9 mouse cellular contexts compared by ENCODE assay signal in the genomic region with DNA sequence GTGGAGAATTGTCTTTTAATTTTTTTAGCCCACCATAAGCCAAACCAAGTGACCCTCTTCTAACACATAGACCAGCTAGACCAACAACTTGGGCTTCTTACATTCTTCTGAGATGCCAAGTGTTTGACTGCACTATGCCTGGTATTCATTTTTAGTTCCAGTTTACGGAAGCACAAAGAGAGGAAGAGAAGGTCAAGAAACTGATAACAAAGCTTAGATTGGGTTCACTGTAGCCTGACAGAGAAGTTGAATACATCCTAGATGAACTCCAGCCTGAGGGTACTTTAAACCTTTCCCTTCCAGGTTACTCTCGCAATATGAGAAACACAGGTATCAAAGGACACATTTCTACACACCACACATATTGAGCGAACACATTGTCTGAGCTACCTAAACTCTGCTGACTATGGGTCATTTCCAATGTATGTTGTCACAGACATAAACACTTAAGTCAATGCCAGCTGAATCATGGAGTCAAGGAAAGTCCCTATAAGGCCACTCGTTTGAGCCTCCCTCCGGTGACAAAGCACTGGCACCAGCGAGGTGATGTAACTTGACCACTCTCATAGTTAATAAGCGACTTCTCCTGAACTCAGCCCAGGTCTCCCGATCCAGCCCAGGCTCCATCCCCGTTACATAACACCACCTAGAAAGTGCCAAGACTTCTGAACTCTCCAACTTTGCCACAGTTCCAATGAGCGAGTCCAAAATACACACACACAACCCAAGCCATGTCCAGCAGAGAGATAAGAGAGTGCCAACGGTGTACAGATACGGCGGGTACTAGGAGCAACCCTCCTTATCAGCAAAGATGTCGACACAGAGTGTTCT. TPM values are rescaled to one million over a fixed set of nuclear protein-coding genes. Genes with fewer than 3 reads are reported as not detected.
A peak's percentile ranks its signal among the peaks of the same experiment; 100 is the strongest.
DNase-seq lines count a peak whose midpoint lies in the region; ATAC-seq lines count a peak whose summit lies in the region.
"Had no signal": no experiment of that assay in that cellular context is flagged by ENCODE, and none has a peak within 500 bp of the region (broad histone marks: within the 10 kb centered on the region; RNA-seq: fewer than 3 reads in every experiment).

No protein-coding gene starts in this region.

- no peaks in the 10 kb centered on the region for H3K9me3 ChIP-seq in intestine, embryonic 15.5 days
- H3K9me3 ChIP-seq in limb, embryonic 10.5 days (replicated peaks): no peaks in the 10 kb centered on the region

- no peak overlapping the region for H3K4me3 ChIP-seq in intestine, embryonic 15.5 days (replicated peaks)
- H3K4me3 ChIP-seq in limb, embryonic 10.5 days: no peak overlapping the region

- H3K27me3 ChIP-seq in intestine, embryonic 15.5 days (replicated peaks): no peaks in the 10 kb centered on the region
- H3K27me3 ChIP-seq in limb, embryonic 10.5 days (ENCODE audit: low read depth, poor library complexity, severe bottlenecking): no peaks in the 10 kb centered on the region

- peak; percentile 32; the same call in 1 of the 2 replicates for ATAC-seq in intestine, embryonic 15.5 days
- no peak for ATAC-seq in frontal cortex, adult (ENCODE audit: low TSS enrichment)
- ATAC-seq: inflammation-experienced regulatory T-cells, adult 6 months had no signal

- H3K36me3 ChIP-seq in intestine, embryonic 15.5 days: 0 out of 2 replicates have a peak, but pooled peaks cover 2% of the 10 kb centered on the region
- H3K36me3 ChIP-seq in limb, embryonic 10.5 days: peaks cover 40% of the 10 kb centered on the region

- peak; percentile 44 to 74 for DNase-seq in urinary bladder, postnatal 36 days (ENCODE audit: low spot score in 2 of 2)
- no peak for DNase-seq in urinary bladder, postnatal 10 days (ENCODE audit: low spot score)
- peak; percentile 82 to 88 for DNase-seq in lung, adult 18-20 months
- no peak for DNase-seq in limb, embryonic 10.5 days (ENCODE audit: low spot score)
- no peak for DNase-seq in right cerebral cortex, postnatal 4 days
- DNase-seq in frontal cortex, postnatal 10 days (ENCODE audit: low spot score in 2 of 2): no peak

- 76% methylated on average over 14 of the region's 14 CpGs for WGBS in intestine, embryonic 15.5 days
- WGBS in limb, embryonic 10.5 days: 90% methylated on average over 14 of the region's 14 CpGs

- H3K27ac ChIP-seq in intestine, embryonic 15.5 days: no peak overlapping the region
- no peak overlapping the region for H3K27ac ChIP-seq in limb, embryonic 10.5 days

- H3K4me1 ChIP-seq in intestine, embryonic 15.5 days (replicated peaks): peaks cover 12% of the 10 kb centered on the region; the same call in 1 of the 2 replicates
- H3K4me1 ChIP-seq in limb, embryonic 10.5 days: peaks cover 7% of the 10 kb centered on the region

- H3K4me2 ChIP-seq in intestine, embryonic 15.5 days (replicated peaks): no peak overlapping the region

- H3K9ac ChIP-seq in intestine, embryonic 15.5 days: no peak overlapping the region

RNA-seq across cellular contexts. Expression of gene A930033H14Rik, which starts 5.8 kb away (rescaled TPM):
- 1.8 TPM in 2 replicates for polyA plus RNA-seq in intestine, embryonic 15.5 days (2015; fragmentation: Nextera tagmentation; extraction: Ambion mirVana)
- 1.0 and 1.6 TPM in 2 replicates for polyA plus RNA-seq in limb, embryonic 10.5 days (2016; fragmentation: Nextera tagmentation; extraction: Ambion mirVana)
- polyA plus RNA-seq: inflammation-experienced regulatory T-cells, adult 6 months had no signal

Comparison
In these comparisons a context has a peak if more than half of its experiments do, and no peak if none do; other contexts are left out.
1. DNase-seq: peak in urinary bladder, postnatal 36 days (2 of 2) and lung, adult 18-20 months (2 of 2); none in urinary bladder, postnatal 10 days (single experiment), limb, embryonic 10.5 days (single experiment), right cerebral cortex, postnatal 4 days (single experiment) and frontal cortex, postnatal 10 days (0 of 2).